Mouse (Mus musculus): ENCODE data around the gene Arhgap15. TPM values are rescaled to one million over a fixed set of nuclear protein-coding genes. Genes with fewer than 3 reads are reported as not detected.

Arhgap15 gene
- polyA plus RNA-seq, 1 experiment from 2014 or later, result 1.1 TPM

DNA sequence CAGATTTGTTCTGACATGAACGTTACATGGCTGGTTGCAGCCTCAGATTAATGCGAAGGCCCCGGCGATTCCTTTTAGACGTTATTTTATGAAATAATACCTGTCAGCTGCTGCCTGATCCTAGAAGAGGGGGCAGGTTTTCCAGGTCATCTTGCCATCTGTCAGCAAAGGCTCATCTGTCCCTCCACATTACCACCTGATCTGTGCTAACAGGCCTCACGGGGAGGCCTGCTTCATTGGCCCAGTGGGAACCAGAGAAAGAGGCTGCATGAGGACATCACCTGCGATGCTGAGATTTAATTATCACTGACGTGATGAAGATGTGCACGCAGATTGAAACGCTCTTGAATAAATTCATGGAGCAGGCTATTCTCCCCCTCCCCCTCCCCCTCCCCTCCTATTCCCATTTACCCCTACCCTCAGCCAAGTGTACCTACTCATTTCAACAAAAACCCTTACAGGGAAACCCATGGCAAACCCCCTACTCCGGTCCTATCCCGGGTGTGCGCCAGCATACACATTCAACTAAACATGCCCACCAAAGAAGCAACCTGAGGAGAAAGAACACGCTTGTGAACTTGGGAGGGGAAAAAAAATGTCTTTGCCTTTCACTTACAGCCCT is 268.9 kb downstream of the Arhgap15 start:
- Histone ChIP-seq H3K9me3 (replicated peaks) (no peaks in the 10 kb centered on the region), H3K36me3 (no peaks in the 10 kb centered on the region), H3K4me3 (replicated peaks) (no peak overlapping the region), H3K9ac (no peak overlapping the region), H3K27ac (no peak overlapping the region), H3K27me3 (no peaks in the 10 kb centered on the region), H3K4me1 (no peaks in the 10 kb centered on the region), H3K4me2 (no peak overlapping the region)
- ATAC-seq (replicated peaks; ENCODE audit: low FRiP score), result no peak
- WGBS, result 88% methylated on average over 14 of the region's 14 CpGs

DNA sequence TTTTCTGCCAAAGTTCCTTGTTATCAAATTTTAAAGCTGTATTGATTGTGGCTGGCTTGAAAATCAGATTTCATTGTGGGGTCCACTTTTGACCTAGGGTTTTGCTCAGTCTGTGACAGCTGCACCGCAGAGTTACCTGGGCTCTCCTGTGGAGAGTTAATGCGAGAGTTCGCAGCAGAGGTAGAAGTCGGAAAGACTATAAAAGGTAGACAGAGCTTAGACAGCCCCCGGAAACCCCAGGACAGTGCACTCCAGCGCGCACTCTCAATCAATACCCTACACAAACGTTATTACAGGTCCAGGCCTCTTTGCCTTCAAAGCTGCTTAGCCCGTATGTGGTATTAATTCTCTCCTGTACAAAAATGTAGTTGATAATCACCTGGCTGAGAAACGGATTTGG is 269.4 kb downstream of the Arhgap15 start:
- Histone ChIP-seq H3K27me3 (no peaks in the 10 kb centered on the region), H3K4me2 (no peak overlapping the region), H3K4me3 (replicated peaks) (no peak overlapping the region), H3K27ac (no peak overlapping the region), H3K4me1 (no peaks in the 10 kb centered on the region), H3K36me3 (no peaks in the 10 kb centered on the region), H3K9me3 (replicated peaks) (no peaks in the 10 kb centered on the region), H3K9ac (no peak overlapping the region)
- 81% methylated on average over 10 of the region's 10 CpGs for WGBS
- no peak for ATAC-seq (replicated peaks; ENCODE audit: low FRiP score)

DNA sequence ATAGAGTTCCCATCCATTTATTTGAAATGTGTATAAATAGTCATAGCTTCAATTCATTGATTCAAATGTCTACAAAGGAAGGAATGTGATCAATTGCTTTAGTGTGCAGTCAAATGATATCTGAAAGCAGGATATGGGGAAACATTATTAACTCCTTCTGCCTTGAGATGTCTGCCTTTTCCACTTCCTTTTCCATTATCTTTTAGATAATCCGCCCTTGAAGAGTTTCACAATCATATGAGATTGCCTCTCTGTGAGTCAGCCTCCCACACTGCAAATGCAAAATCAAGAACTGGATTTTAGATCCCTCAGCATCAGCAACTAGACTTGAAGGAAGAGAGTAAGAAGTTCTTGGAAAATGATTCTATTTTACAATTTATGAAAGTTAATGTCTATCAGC is 276.1 kb downstream of the Arhgap15 start:
- H3K27me3 ChIP-seq, result no peaks in the 10 kb centered on the region
- no peaks in the 10 kb centered on the region for H3K36me3 ChIP-seq
- H3K9ac ChIP-seq, result no peak overlapping the region
- no peaks in the 10 kb centered on the region for H3K4me1 ChIP-seq
- ATAC-seq (replicated peaks; ENCODE audit: low FRiP score), result no peak
- H3K9me3 ChIP-seq (replicated peaks), result no peaks in the 10 kb centered on the region
- H3K4me3 ChIP-seq (replicated peaks), result no peak overlapping the region
- H3K27ac ChIP-seq, result no peak overlapping the region
- no peak overlapping the region for H3K4me2 ChIP-seq
- 80% methylated on average over 1 of the region's 1 CpGs for WGBS

DNA sequence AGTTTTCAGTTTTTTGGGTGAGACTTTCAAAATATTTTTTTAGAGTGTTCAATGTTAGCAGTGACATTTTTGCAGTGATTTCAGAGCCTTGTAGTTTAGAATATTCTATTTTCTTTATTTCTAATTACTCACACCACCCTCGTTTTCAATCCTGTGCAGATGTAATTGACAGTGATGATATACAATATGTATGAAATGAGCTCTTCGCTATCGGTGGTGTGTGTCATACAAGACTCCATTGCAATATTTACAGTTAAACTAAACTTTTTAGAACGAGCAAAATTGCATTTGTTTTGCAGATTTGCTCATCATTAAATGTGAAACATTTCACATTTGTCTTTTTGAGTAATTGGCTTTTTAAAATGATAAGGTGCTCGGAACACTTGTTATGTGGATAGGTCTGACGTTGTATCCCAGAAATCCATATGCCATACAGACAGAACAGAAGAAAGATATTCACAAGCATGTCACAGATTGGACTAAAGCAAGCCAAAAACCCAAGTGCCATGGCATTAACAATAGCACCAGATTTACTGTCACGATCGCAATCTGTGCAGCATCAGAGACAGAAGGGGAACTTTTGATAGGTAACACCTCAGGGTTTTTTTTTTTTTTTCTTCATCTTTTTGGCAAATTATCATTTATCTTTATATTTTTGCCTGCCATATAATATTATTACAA is 280.6 kb downstream of the Arhgap15 start:
- 87% methylated on average over 8 of the region's 8 CpGs for WGBS

DNA sequence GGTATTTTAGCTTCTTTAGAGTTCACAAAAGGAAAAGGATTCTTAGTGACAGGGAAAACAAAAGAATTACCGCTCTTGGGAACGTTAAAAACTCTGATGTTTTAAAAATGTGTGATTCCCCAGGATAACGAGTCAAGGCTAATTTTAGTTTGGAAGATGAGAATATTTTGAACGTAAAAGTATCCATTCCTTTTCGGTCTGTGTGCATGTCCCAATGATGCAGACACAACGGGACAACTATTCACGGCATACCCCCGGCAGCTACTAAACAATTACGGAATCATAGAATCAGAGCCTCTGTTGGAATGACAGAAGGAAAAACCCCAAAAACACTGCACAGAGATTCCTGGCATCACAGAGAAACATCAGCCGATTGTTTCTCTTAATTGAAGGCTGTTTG is 281.2 kb downstream of the Arhgap15 start:
- H3K27ac ChIP-seq, result no peak overlapping the region
- H3K36me3 ChIP-seq, result no peaks in the 10 kb centered on the region
- no peak for ATAC-seq (replicated peaks; ENCODE audit: low FRiP score)
- WGBS, result 89% methylated on average over 10 of the region's 10 CpGs
- H3K4me1 ChIP-seq, result no peaks in the 10 kb centered on the region
- no peak overlapping the region for H3K4me3 ChIP-seq (replicated peaks)
- no peaks in the 10 kb centered on the region for H3K27me3 ChIP-seq
- no peak overlapping the region for H3K9ac ChIP-seq
- no peak overlapping the region for H3K4me2 ChIP-seq
- H3K9me3 ChIP-seq (replicated peaks), result no peaks in the 10 kb centered on the region

More for the DNA sequence above, 280.6 kb downstream of the Arhgap15 start:
- no peaks in the 10 kb centered on the region for H3K27me3 ChIP-seq
- H3K27ac ChIP-seq, result no peak overlapping the region
- H3K4me2 ChIP-seq, result no peak overlapping the region
- no peaks in the 10 kb centered on the region for H3K36me3 ChIP-seq
- no peak for ATAC-seq (replicated peaks; ENCODE audit: low FRiP score)
- no peak overlapping the region for H3K4me3 ChIP-seq (replicated peaks)
- H3K9ac ChIP-seq, result no peak overlapping the region
- no peaks in the 10 kb centered on the region for H3K9me3 ChIP-seq (replicated peaks)
- H3K4me1 ChIP-seq, result no peaks in the 10 kb centered on the region

DNA sequence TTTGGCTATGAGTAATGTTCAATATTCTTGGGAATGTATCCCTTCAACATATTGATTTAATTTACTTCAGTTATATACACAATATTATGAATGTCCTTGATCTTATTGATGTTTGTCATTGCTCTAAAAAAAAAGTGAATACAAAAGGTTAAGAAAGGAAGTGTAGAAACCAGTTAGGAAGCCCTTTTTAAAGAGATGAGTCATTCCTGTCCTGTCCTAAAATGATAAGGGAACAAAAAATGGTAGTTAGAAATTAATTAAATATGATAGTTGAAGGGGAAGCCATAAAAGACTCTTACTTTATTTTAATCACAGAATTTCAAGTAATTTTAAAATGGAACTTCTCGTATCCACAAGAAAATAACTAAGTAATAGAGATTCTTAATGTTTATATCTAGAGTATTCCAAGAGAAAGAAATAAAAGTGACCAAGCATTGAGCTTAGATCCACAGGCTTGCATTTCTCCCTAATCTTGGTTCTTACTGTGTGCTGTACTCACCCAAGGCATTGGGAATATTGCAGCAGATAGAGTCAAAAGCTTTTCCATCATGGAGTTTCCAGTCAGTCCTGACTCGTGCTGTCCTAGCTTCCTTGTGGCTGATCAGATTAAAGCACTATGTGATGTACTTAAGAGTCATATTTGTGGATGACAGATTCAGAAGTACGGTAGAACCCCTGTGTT is 291.0 kb downstream of the Arhgap15 start:
- H3K9me3 ChIP-seq (replicated peaks), result no peaks in the 10 kb centered on the region
- no peak for ATAC-seq (replicated peaks; ENCODE audit: low FRiP score)
- no peaks in the 10 kb centered on the region for H3K4me1 ChIP-seq
- H3K4me2 ChIP-seq, result no peak overlapping the region
- 83% methylated on average over 3 of the region's 3 CpGs for WGBS
- H3K4me3 ChIP-seq (replicated peaks), result no peak overlapping the region
- no peaks in the 10 kb centered on the region for H3K36me3 ChIP-seq
- no peak overlapping the region for H3K27ac ChIP-seq
- no peak overlapping the region for H3K9ac ChIP-seq
- no peaks in the 10 kb centered on the region for H3K27me3 ChIP-seq

DNA sequence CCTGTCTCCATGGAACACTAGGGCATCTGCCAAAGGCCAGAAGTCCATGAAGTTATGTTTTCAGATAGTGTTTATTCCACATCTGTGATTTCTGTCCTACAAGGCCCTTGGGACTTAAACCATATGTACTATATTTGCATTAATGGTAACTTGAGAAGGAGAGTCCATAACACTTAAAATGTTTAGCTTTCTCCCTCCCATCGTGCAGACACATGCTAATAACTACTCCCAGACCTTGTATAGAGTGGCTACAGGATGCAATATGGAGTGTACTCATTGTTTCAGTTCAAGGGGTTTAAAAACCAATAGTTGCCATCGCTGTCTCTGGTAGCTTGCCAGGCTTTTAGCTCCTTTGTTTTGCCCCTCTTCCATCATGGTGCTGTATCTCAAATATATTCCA is 295.5 kb downstream of the Arhgap15 start:
- H3K27ac ChIP-seq, result no peak overlapping the region
- no peak overlapping the region for H3K4me2 ChIP-seq
- H3K9me3 ChIP-seq (replicated peaks), result no peaks in the 10 kb centered on the region
- no peaks in the 10 kb centered on the region for H3K27me3 ChIP-seq
- H3K4me1 ChIP-seq, result no peaks in the 10 kb centered on the region
- no peak overlapping the region for H3K9ac ChIP-seq
- ATAC-seq (replicated peaks; ENCODE audit: low FRiP score), result no peak
- no peaks in the 10 kb centered on the region for H3K36me3 ChIP-seq
- 59% methylated on average over 2 of the region's 2 CpGs for WGBS
- H3K4me3 ChIP-seq (replicated peaks), result no peak overlapping the region

DNA sequence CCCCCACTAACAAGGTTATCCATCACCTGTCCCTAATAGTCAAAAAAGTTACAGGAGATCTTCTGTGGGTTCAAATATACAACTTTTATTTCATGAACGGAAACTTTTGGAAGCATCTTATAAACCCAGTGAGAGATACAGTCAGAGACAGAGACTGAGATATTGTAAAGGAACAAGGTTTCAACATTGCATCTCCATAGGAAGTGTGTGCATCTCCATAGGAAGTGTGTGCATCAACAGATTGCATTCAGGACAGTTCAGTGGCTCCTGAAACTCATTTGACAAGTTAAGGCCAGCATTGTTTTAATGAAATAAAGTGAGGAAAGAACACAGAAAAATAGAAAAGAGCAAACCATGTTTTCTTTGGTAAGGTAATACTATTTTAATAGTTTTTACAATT is 296.0 kb downstream of the Arhgap15 start:
- Histone ChIP-seq H3K4me1 (no peaks in the 10 kb centered on the region), H3K4me2 (no peak overlapping the region), H3K9ac (no peak overlapping the region), H3K9me3 (replicated peaks) (no peaks in the 10 kb centered on the region), H3K4me3 (replicated peaks) (no peak overlapping the region), H3K27ac (no peak overlapping the region), H3K27me3 (no peaks in the 10 kb centered on the region), H3K36me3 (no peaks in the 10 kb centered on the region)
- ATAC-seq (replicated peaks; ENCODE audit: low FRiP score), result no peak
- WGBS, result 76% methylated on average over 1 of the region's 1 CpGs

DNA sequence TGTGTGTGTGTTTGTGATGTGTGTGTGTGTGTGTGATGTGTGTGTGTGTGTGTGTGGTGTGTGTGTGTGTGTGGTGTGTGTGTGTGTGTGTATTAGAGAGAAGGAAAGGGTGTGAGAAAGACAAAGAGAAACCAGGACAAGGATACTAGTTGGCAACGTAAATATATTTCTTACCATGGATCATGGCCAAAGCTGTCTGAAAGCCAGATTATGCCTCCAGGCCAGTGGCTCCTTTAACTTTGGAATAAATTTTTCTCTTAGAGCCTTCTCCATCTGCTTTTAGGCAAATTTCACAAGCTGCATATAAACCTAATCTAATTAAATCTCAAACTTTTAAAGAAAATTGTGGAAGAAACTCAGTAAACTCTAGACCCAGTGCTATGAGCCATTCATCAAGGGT is 296.6 kb downstream of the Arhgap15 start:
- Histone ChIP-seq H3K36me3 (no peaks in the 10 kb centered on the region), H3K4me3 (replicated peaks) (no peak overlapping the region), H3K27ac (no peak overlapping the region), H3K9ac (no peak overlapping the region), H3K4me1 (no peaks in the 10 kb centered on the region), H3K9me3 (replicated peaks) (no peaks in the 10 kb centered on the region), H3K4me2 (no peak overlapping the region), H3K27me3 (no peaks in the 10 kb centered on the region)
- 76% methylated on average over 1 of the region's 1 CpGs for WGBS
- ATAC-seq (replicated peaks; ENCODE audit: low FRiP score), result no peak

DNA sequence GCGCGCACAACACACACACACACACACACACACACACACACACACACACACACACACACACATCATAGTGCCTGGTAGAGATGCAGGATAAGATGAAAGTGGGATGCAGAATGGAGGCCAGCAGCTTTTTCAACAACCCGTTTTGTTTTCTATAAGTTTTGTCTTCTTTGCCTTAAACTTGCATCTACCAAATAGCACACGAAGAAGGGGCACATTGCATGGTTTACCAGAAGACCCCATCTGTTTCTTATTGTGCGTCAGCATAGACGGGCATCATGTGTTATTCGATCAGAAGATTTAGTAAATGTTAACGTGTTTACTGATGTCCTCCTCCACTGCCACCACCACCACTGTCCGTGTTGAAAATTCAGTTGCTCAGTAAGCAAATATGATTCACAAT is 311.7 kb downstream of the Arhgap15 start:
- H3K4me2 ChIP-seq, result no peak overlapping the region
- no peaks in the 10 kb centered on the region for H3K36me3 ChIP-seq
- no peaks in the 10 kb centered on the region for H3K9me3 ChIP-seq (replicated peaks)
- H3K27ac ChIP-seq, result no peak overlapping the region
- no peak overlapping the region for H3K4me3 ChIP-seq (replicated peaks)
- no peak overlapping the region for H3K9ac ChIP-seq
- whole genome bisulfite sequencing, result 82% methylated on average over 9 of the region's 9 CpGs
- H3K27me3 ChIP-seq, result no peaks in the 10 kb centered on the region
- no peak for ATAC-seq (replicated peaks; ENCODE audit: low FRiP score)
- no peaks in the 10 kb centered on the region for H3K4me1 ChIP-seq

DNA sequence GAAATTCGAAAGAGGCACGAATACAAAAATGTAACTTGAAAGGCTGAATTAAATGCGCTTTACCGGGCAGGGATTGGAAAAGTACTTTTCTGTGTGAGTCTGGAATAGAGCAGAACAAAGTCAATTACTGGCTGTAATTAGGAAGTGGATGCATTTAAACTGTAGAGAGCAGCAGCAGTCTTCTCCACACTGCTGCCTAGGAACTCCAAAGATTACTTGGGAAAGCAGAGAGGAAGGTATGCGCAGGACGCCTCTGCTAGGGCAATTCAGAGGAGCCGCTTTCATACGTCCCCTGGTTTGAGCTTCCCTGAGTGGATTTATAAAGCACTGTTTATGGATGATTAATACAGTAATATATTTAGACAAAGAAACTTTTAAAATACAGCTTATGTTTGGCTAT is 312.1 kb downstream of the Arhgap15 start:
- no peaks in the 10 kb centered on the region for H3K27me3 ChIP-seq
- ATAC-seq (replicated peaks; ENCODE audit: low FRiP score), result no peak
- no peak overlapping the region for H3K27ac ChIP-seq
- no peaks in the 10 kb centered on the region for H3K9me3 ChIP-seq (replicated peaks)
- H3K9ac ChIP-seq, result no peak overlapping the region
- H3K4me1 ChIP-seq, result no peaks in the 10 kb centered on the region
- no peaks in the 10 kb centered on the region for H3K36me3 ChIP-seq
- H3K4me3 ChIP-seq (replicated peaks), result no peak overlapping the region
- no peak overlapping the region for H3K4me2 ChIP-seq
- 69% methylated on average over 8 of the region's 8 CpGs for WGBS

DNA sequence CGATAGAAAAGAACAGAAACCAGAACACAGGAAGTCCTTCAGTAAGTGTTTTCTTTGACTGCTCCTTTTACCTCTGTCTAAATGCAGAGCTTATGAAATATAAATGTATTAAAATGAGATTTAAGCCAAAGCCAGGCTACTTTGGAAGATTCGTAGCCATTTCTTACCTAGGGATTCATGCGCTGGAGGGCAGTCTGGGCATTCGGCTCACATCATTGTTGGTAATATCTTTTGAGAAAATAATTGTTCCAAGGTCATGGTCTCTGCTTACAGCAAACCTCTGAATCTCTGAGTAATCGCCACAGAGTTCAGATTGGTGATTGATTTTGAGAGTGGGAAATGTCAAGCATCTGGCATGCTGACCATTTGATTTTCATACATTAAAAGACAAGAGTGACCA is 316.4 kb downstream of the Arhgap15 start:
- no peaks in the 10 kb centered on the region for H3K4me1 ChIP-seq
- no peak overlapping the region for H3K9ac ChIP-seq
- H3K4me3 ChIP-seq (replicated peaks), result no peak overlapping the region
- WGBS, result 81% methylated on average over 5 of the region's 5 CpGs
- no peak overlapping the region for H3K27ac ChIP-seq
- no peaks in the 10 kb centered on the region for H3K27me3 ChIP-seq
- H3K9me3 ChIP-seq (replicated peaks), result no peaks in the 10 kb centered on the region
- H3K4me2 ChIP-seq, result no peak overlapping the region
- no peaks in the 10 kb centered on the region for H3K36me3 ChIP-seq
- ATAC-seq (replicated peaks; ENCODE audit: low FRiP score), result no peak
